Mouse (Mus musculus): Measurements from ENCODE around the gene H2-Eb1. TPM values are rescaled to one million over a fixed set of nuclear protein-coding genes. Genes with fewer than 3 reads are reported as not detected.

Gene H2-Eb1
- polyA plus RNA-seq (2015; fragmentation: Nextera tagmentation; extraction: Ambion mirVana), result 2.9 and 3.1 TPM in 2 replicates

DNA sequence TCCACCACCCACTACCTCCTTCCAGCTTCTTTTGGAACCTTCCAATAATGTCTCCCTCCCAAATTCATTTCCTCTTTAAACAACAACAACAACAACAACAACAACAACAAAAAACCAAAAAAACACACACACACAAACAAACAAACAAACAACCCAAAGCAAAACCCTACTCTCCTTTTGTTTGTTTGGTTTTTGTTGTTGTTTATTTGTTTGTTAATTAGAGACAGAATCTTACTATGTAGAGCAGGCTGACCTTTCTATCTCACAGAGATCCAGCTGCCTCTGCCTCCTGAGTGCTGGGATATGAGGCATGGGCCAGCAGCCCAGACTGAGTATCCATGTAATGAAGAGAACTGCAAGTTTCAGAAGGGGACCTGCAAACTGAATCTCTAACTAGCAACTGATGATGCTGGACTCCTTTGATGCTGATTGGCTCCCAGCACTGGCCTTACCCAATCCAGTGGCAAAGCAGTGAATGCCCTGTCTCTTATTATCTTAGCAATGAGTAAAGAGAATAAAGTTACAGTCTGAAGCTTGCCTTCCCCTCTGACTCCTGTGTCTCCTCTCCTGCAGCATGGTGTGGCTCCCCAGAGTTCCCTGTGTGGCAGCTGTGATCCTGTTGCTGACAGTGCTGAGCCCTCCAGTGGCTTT lies at the start of gene H2-Eb1:
Gene H2-Eb1 (plus strand): TSS at position 488 of the 651 bp plus-strand sequence.
- Histone ChIP-seq H3K9me3 (no peaks in the 10 kb centered on the region), H3K36me3 (replicated peaks) (no peaks in the 10 kb centered on the region), H3K27me3 (replicated peaks) (0 out of 2 replicates have a peak, but pooled peaks cover 3% of the 10 kb centered on the region), H3K9ac (no peak within 1 kb of the TSS), H3K4me1 (peaks cover 4% of the 10 kb centered on the region; the same call in 1 of the 2 replicates), H3K4me2 (no peak within 1 kb of the TSS), H3K4me3 (no peak within 1 kb of the TSS), H3K27ac (no peak within 1 kb of the TSS)
- ATAC-seq (replicated peaks), result peak; percentile 85

DNA sequence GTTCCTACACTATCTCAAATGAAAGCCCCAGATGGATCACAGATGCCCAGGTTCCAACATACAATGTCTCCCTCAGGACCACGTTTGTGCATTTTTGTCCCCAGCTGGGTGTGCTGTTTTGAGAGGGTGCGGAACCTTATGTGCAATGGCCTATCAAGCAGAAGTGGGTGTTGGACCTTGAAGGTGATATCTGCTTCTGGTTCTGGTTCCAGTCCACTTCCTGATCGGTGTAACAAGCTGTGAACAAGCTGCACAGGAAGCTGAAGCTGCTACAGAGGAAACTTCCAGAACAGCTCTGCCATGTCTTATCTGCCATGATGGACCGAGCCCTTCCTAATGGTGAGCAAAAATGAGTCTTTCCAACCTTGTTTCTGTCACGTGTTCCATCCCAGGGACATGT lies 49.2 kb upstream of the H2-Eb1 start:
- H3K4me3 ChIP-seq, result no peak overlapping the region
- H3K9ac ChIP-seq, result no peak overlapping the region
- H3K9me3 ChIP-seq, result no peaks in the 10 kb centered on the region
- H3K27ac ChIP-seq, result no peak overlapping the region
- H3K27me3 ChIP-seq (replicated peaks), result 0 out of 2 replicates have a peak, but pooled peaks cover 2% of the 10 kb centered on the region
- no peak overlapping the region for H3K4me2 ChIP-seq
- H3K4me1 ChIP-seq, result no peaks in the 10 kb centered on the region
- no peaks in the 10 kb centered on the region for H3K36me3 ChIP-seq (replicated peaks)
- no peak for ATAC-seq (replicated peaks)
- WGBS, result 82% methylated on average over 5 of the region's 5 CpGs

DNA sequence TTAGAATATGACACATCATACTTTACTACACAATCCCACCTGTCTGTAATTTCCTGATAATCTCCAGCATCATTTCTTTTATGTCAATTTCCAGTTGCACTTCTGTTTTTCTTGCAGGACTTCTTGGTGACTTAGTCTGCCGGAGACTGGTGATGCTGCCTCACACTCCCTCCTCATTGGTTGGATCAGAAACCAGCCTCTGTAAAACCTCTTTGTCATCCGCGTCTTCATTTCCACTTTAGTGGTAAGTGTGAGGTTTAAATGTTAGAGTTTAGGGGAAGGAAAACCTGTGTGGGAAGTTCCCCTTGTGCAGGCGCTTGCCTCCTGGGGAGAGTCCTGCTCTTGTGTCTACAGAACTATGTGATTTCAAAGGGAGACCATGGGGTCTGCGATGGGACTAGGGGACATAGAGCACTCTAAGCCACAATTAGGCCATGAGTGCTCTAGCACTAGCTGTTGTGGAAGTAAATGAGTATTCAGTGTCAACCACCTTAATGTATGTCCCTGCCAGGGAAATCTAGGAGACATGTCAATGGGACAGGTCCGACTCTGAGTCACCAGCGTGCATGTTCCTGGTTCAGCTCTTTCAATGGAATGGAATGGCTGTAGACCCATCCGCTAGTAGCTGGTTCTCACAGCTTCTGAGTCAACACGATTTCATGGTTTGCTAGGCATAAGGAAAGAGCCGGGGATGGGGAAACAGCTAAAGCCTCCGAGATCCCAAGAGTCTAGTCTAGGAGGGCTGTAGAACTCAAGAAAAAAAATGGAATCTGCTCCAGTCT lies 47.9 kb upstream of the H2-Eb1 start, which contains the start of gene H2-Ab1:
Gene H2-Ab1 (plus strand): TSS at position 96 of the 782 bp plus-strand sequence.
- Histone ChIP-seq H3K4me3 (no peak within 1 kb of the TSS), H3K4me2 (no peak within 1 kb of the TSS), H3K27ac (no peak within 1 kb of the TSS), H3K36me3 (replicated peaks) (no peaks in the 10 kb centered on the region), H3K4me1 (no peaks in the 10 kb centered on the region), H3K9ac (no peak within 1 kb of the TSS), H3K27me3 (replicated peaks) (0 out of 2 replicates have a peak, but pooled peaks cover 2% of the 10 kb centered on the region), H3K9me3 (no peaks in the 10 kb centered on the region)
- WGBS, result 67% methylated on average over 11 of the region's 11 CpGs
- ATAC-seq (replicated peaks), result no peak

DNA sequence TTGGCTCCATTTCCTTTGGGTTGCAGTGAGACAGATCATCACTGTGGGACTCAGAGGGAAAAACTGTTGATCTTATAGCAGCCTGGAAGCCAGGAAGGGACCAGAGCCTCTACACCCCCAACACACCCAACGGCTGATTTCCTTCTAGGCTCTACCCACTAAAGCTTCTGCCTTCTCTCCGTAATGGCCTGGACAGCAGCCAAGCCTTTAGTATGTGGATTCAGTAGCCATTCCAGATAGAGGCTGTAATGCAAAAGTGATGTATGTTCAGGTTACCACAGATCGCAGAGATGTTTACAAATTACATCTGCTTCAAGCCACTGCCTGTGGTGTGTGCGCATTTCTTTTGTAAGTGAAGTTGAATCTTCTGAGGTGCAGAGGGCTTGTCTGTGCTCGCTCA lies 45.1 kb upstream of the H2-Eb1 start:
- 83% methylated on average over 5 of the region's 5 CpGs for WGBS
- no peaks in the 10 kb centered on the region for H3K9me3 ChIP-seq
- H3K4me3 ChIP-seq, result no peak overlapping the region
- peaks cover 22% of the 10 kb centered on the region for H3K4me1 ChIP-seq
- no peak for ATAC-seq (replicated peaks)
- H3K4me2 ChIP-seq, result no peak overlapping the region
- no peak overlapping the region for H3K27ac ChIP-seq
- H3K9ac ChIP-seq, result no peak overlapping the region
- peaks cover 14% of the 10 kb centered on the region for H3K27me3 ChIP-seq (replicated peaks)
- no peaks in the 10 kb centered on the region for H3K36me3 ChIP-seq (replicated peaks)

DNA sequence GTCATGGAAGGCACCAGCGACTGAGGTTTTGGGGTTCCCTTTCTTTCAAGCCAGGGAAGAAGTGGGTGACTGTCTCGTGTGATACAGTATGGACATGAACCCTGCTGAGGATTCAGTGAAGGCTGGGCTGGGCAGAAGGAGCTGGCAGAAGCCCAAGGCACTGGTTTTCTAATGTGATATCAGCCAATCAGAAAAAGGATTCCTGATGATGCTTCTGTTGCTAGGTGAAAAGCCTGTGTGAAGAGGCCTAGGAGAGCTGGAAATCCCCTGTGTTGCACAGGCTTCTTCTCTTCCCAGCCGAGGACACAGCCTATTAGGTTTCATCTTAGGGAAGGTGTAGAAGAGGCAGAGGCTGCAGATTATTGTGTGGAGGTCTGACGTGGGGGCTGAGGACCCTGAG lies 44.2 kb upstream of the H2-Eb1 start:
- no peak overlapping the region for H3K9ac ChIP-seq
- H3K4me2 ChIP-seq, result no peak overlapping the region
- ATAC-seq (replicated peaks), result peak; percentile 82
- peaks cover 22% of the 10 kb centered on the region for H3K4me1 ChIP-seq
- H3K9me3 ChIP-seq, result no peaks in the 10 kb centered on the region
- no peak overlapping the region for H3K4me3 ChIP-seq
- H3K36me3 ChIP-seq (replicated peaks), result no peaks in the 10 kb centered on the region
- peaks cover 14% of the 10 kb centered on the region for H3K27me3 ChIP-seq (replicated peaks)
- H3K27ac ChIP-seq, result no peak overlapping the region
- 23% methylated on average over 4 of the region's 4 CpGs for WGBS

DNA sequence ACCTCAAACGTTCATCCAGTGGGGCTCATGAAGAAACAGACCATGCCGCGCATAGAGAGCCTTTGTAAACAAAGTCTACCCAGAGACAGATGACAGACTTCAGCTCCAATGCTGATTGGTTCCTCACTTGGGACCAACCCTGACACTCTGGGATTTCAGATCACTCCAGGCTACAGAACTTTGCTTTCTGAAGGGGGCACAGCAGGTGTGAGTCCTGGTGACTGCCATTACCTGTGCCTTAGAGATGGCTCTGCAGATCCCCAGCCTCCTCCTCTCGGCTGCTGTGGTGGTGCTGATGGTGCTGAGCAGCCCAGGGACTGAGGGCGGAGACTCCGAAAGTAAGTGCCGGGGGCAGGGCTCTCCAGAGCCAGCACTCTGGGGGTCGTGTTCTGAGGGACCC lies 42.6 kb upstream of the H2-Eb1 start:
- Histone ChIP-seq H3K27me3 (replicated peaks) (peaks cover 11% of the 10 kb centered on the region), H3K9me3 (no peaks in the 10 kb centered on the region), H3K4me3 (peak overlapping the region; percentile 33), H3K4me1 (peaks cover 22% of the 10 kb centered on the region), H3K9ac (no peak overlapping the region), H3K4me2 (peak overlapping the region; percentile 98), H3K36me3 (replicated peaks) (no peaks in the 10 kb centered on the region), H3K27ac (no peak overlapping the region)
- ATAC-seq (replicated peaks), result peak; percentile 83
- WGBS, result 2% methylated on average over 8 of the region's 8 CpGs

DNA sequence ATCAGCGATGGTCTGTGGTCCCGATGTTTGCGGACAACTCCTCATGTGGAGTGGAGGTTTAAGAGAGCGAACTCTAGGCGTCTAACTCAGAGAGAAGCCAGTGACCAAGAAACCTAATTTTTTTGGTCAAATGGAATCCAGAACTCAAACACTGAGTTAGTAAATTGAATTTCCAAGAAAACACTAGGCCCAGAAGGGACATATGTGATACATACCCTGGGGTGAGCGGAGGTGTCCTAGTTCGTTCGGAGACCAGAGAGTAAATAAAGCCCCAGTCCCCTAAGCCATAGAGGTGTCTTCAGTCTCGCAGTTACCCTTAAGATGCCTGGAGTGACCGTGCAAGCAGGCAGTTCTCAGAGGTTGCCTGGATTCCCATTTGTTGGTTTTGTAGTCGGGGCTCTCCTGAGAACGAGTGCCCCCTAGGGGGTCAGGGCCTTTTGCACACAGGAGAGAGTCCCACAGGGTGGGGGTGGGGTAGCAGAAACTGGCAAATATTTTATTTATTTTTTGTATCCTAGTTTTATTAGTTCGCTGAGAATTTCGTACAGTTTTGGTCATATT lies 41.8 kb upstream of the H2-Eb1 start:
- ATAC-seq (replicated peaks), result no peak
- Histone ChIP-seq H3K9me3 (no peaks in the 10 kb centered on the region), H3K36me3 (replicated peaks) (no peaks in the 10 kb centered on the region), H3K4me2 (peak overlapping the region; percentile 98), H3K4me3 (peak overlapping the region; percentile 51), H3K9ac (no peak overlapping the region), H3K27me3 (replicated peaks) (peaks cover 11% of the 10 kb centered on the region), H3K27ac (no peak overlapping the region), H3K4me1 (peaks cover 22% of the 10 kb centered on the region)
- WGBS, result 4% methylated on average over 14 of the region's 14 CpGs

DNA sequence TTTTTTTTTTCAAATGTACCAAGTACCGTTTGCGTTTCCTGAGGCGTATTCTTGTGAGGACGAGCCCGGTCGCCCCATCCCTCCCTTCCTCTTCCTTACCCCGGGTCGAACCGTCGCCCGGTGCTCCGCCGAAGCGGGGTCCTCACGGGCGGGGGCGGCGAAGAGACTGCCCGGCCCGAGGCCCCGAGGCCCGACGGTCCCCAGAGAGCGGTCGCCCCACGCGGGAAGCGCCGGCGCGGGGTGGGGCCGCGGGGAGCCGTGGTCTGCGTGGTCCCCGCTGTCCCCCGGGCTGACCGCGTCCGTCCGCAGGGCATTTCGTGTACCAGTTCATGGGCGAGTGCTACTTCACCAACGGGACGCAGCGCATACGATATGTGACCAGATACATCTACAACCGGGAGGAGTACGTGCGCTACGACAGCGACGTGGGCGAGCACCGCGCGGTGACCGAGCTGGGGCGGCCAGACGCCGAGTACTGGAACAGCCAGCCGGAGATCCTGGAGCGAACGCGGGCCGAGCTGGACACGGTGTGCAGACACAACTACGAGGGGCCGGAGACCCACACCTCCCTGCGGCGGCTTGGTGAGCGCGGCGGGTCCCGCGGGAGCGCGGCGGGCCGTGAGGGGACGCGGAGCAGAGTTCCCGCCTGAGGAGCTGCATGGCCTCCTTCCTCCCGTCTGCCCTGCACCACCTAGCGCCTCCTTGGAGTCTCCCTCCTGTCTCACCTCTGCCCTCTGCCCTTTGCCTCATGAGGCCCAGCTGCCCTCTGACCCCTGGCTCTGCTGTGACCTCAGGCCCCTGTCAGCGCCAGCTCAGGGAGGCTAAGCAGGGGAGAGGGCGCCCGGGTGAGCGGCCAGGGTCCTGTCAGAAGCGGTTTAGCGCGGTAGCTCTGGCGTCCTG lies 41.0 kb upstream of the H2-Eb1 start:
- peak overlapping the region; percentile 50 for H3K9ac ChIP-seq
- peaks cover 22% of the 10 kb centered on the region for H3K4me1 ChIP-seq
- H3K27me3 ChIP-seq (replicated peaks), result peaks cover 11% of the 10 kb centered on the region
- no peak overlapping the region for H3K27ac ChIP-seq
- WGBS, result under 1% methylated on average over 78 of the region's 93 CpGs
- H3K4me3 ChIP-seq, result peak overlapping the region; percentile 51
- no peaks in the 10 kb centered on the region for H3K9me3 ChIP-seq
- no peaks in the 10 kb centered on the region for H3K36me3 ChIP-seq (replicated peaks)
- no peak for ATAC-seq (replicated peaks)
- H3K4me2 ChIP-seq, result peak overlapping the region; percentile 98

DNA sequence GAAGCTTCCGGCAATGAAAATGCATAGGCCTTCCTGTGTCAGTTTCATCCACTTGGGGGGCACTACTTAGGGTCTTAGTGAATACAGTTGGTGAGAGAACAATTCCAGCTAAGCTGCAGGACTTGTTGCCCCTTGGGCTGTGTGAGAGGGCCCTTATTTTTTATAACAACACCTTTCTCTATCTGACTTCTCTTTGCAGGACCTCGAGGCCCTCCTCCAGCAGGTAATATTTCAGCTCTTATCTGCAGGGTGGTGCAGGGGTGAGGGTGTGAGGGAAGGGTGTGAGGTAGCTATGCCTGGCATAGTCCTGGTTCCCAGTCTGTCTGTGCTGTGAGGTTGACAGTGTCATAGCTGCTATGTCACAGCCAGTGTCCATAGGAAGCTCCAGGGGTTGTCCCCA lies 37.4 kb upstream of the H2-Eb1 start:
- no peak overlapping the region for H3K4me2 ChIP-seq
- no peak overlapping the region for H3K9ac ChIP-seq
- peaks cover 20% of the 10 kb centered on the region for H3K4me1 ChIP-seq
- ATAC-seq (replicated peaks), result no peak
- H3K27ac ChIP-seq, result no peak overlapping the region
- H3K9me3 ChIP-seq, result no peaks in the 10 kb centered on the region
- no peak overlapping the region for H3K4me3 ChIP-seq
- 81% methylated on average over 2 of the region's 2 CpGs for WGBS
- H3K27me3 ChIP-seq (replicated peaks), result peaks cover 11% of the 10 kb centered on the region
- no peaks in the 10 kb centered on the region for H3K36me3 ChIP-seq (replicated peaks)

DNA sequence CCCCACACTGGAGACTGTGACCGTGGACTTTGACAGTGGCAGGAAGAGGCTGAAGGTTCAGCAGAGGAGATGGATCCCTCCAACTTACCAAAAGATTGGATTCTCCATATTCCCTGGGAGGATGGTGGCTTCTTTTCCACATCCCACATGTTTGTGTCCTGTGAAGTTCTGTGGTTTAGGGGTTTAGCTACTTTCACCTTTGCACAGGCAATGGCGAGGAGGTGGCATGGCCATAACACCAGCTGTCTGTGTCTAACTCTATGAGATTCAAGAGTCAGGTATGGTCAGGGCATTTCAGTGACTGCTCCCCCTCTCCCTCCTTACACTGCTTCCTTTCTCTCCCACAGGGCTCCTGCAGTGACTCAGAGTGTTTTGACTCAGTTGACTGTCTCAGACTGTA lies 36.9 kb upstream of the H2-Eb1 start:
- Histone ChIP-seq H3K27ac (no peak overlapping the region), H3K36me3 (replicated peaks) (no peaks in the 10 kb centered on the region), H3K9me3 (no peaks in the 10 kb centered on the region), H3K4me3 (no peak overlapping the region), H3K27me3 (replicated peaks) (peaks cover 11% of the 10 kb centered on the region), H3K4me2 (no peak overlapping the region), H3K9ac (no peak overlapping the region), H3K4me1 (peaks cover 15% of the 10 kb centered on the region)
- WGBS, result 81% methylated on average over 2 of the region's 2 CpGs
- no peak for ATAC-seq (replicated peaks)

DNA sequence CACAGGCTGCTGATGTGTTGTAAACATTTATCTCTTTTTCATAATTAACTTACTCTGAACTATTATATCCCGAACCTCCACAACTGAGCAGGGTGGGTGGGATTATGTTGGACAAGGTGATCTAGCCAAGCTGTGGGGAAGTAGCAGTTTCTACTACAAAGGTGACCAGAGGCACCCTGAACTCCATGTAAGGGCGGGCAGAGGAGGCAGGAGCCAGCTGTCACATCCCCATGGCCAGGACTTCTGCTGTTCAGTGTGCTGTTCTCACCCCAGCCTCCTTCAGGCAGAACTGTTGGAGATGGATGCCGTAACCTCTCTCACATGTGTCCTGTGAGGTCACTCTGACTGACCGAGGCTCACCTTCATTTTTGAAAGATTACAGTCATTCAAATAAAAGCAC lies 35.9 kb upstream of the H2-Eb1 start:
- no peak for ATAC-seq (replicated peaks)
- Histone ChIP-seq H3K9me3 (no peaks in the 10 kb centered on the region), H3K27ac (no peak overlapping the region), H3K4me2 (no peak overlapping the region), H3K36me3 (replicated peaks) (no peaks in the 10 kb centered on the region), H3K4me1 (peaks cover 4% of the 10 kb centered on the region), H3K27me3 (replicated peaks) (peaks cover 4% of the 10 kb centered on the region), H3K9ac (no peak overlapping the region), H3K4me3 (no peak overlapping the region)
- 80% methylated on average over 4 of the region's 4 CpGs for WGBS

DNA sequence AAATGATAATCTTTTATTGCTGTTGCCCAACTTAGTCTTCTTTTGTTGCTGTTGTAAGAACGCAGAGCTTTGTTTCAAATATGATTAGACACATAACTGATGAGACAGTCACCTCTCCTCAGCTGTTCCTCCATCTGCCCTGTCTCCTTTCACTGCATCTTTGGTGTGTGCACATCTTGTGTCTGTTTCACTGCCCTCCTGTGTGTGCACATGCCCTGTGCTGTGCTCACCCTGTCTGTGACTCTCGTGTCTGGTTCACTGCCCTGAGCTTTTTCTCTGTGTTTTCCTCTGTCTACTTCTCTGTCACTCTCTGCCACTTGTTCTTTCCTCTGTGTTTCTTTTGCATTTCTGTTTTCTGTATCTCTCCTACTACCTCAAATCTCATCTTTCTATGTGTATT lies 35.4 kb upstream of the H2-Eb1 start:
- H3K9ac ChIP-seq, result no peak overlapping the region
- H3K27me3 ChIP-seq (replicated peaks), result no peaks in the 10 kb centered on the region; the same call in 1 of the 2 replicates
- ATAC-seq (replicated peaks), result no peak
- no peaks in the 10 kb centered on the region for H3K9me3 ChIP-seq
- no peaks in the 10 kb centered on the region for H3K36me3 ChIP-seq (replicated peaks)
- peaks cover under 1% of the 10 kb centered on the region; the same call in 1 of the 2 replicates for H3K4me1 ChIP-seq
- no peak overlapping the region for H3K4me3 ChIP-seq
- H3K27ac ChIP-seq, result no peak overlapping the region
- no peak overlapping the region for H3K4me2 ChIP-seq
- WGBS, result 79% methylated on average over 2 of the region's 2 CpGs
